Mouse (Mus musculus) small intestine, adult 2 months (tissue): ENCODE data around the gene Bcar1.

ENCODE experiments used
- CTCF ChIP-seq: fragments of 200-500 bp; IDR thresholded peaks from 2 replicates; pipeline ENCODE4 v1.5.1; 2012; ENCODE audit warnings: low read depth, mild to moderate bottlenecking, control low read depth, inconsistent platforms, low read length, moderate library complexity, mixed read lengths; ENCODE audit not compliant: insufficient replicate concordance, insufficient read length; ENCODE audit errors: extremely low read depth
- POLR2A ChIP-seq: fragments of 200-500 bp; IDR thresholded peaks from 2 replicates; pipeline ENCODE4 v1.6.1; 2012; ENCODE audit warnings: low read depth, mild to moderate bottlenecking, control low read depth, inconsistent platforms, low read length, moderate library complexity

DNA sequence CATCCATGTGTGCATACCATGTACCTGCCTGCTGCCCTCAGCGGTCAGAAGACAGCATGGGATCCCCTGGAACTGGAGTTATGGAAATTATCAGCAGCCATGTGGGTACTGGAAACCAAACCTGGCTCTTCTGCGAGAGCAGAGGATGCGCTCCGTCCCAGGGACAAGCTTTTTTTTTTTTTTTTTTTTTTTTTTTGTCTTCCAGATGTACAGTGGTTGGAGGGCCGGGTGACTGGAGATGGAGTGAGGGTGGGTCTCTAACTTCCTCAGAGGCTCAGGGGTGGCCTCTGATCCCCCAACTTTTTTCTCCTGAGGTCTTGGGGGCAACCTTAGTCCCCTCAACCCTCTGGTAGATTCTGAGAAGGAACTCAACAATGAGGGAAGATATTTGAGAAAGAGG, 1.5 kb upstream of the Bcar1 start:
- TF ChIP-seq POLR2A (no peak), CTCF (no peak)
